Mouse (Mus musculus) stomach, embryonic 14.5 days (tissue): ENCODE results near the gene Nrd1. TPM values are rescaled to one million over a fixed set of nuclear protein-coding genes. Genes with fewer than 3 reads are reported as not detected.

Experiments used
- ATAC-seq: fragments of 200-750 bp; cut with Nextera tagmentation; 2 replicates; pipeline ENCODE4 v1.8.0; 2017; ENCODE audit warnings: low read depth, moderate TSS enrichment; ENCODE audit not compliant: insufficient number of reproducible peaks, insufficient read depth, low FRiP score
- H3K27ac ChIP-seq: fragments of 300-500 bp; sonication (generic); 2 replicates; pipeline ENCODE4 v1.5.1; 2014; ENCODE audit warnings: mild to moderate bottlenecking, low read length, moderate library complexity, mixed read lengths
- H3K27me3 ChIP-seq: fragments of 300-500 bp; sonication (generic); 2 replicates; pipeline ENCODE4 v1.6.1; 2014; ENCODE audit warnings: low read length, control low read depth, mixed read lengths; ENCODE audit not compliant: control insufficient read depth, insufficient read depth
- H3K36me3 ChIP-seq: fragments of 300-500 bp; sonication (generic); 2 replicates; pipeline ENCODE4 v1.6.1; 2014; ENCODE audit warnings: mild to moderate bottlenecking, control low read depth, low read length, moderate library complexity, mixed read lengths; ENCODE audit not compliant: control insufficient read depth, insufficient read depth
- H3K4me1 ChIP-seq: fragments of 300-500 bp; sonication (generic); 2 replicates; pipeline ENCODE4 v1.6.1; 2014; ENCODE audit warnings: low read length, control low read depth, mixed read lengths; ENCODE audit not compliant: control insufficient read depth, insufficient read depth
- H3K4me2 ChIP-seq: fragments of 300-500 bp; sonication (generic); replicated peaks from 2 replicates; pipeline ENCODE4 v1.6.1; 2014; ENCODE audit warnings: low read depth, low read length, control low read depth
- H3K4me3 ChIP-seq: fragments of 300-500 bp; sonication (generic); 2 replicates; pipeline ENCODE4 v1.5.1; 2014; ENCODE audit warnings: low read depth, low read length, control low read depth
- H3K9ac ChIP-seq: fragments of 300-500 bp; sonication (generic); replicated peaks from 2 replicates; pipeline ENCODE4 v1.6.1; 2014; ENCODE audit warnings: low read depth, mild to moderate bottlenecking, control low read depth, low read length, moderate library complexity, mixed read lengths
- H3K9me3 ChIP-seq: fragments of 300-500 bp; sonication (generic); 2 replicates; pipeline ENCODE4 v1.6.1; 2016; ENCODE audit warnings: low read depth, low read length, control low read depth; ENCODE audit not compliant: control insufficient read depth
- WGBS: fragments of 180-500 bp; shearing (Covaris S2); extraction: QIAGEN DNeasy Blood & Tissue Kit; methylation state at CpG from one replicate; pipeline ENCODE4 v1.1.7; 2014; 5-methylcytosine and 5-hydroxymethylcytosine counted together
- polyA plus RNA-seq: library from polyadenylated mRNA; unstranded; fragments of >200 nt; fragmentation: Nextera tagmentation; extraction: Ambion mirVana; gene quantifications from 2 replicates; pipeline ENCODE4 v1.2.1, GENCODE M21; 2014

The Nrd1 gene
- polyA plus RNA-seq, 1 experiment from 2014 or later = 60.1 TPM

GRCm38 (mm10) chr4:109064941-109065340, 64.5 kb downstream of the Nrd1 start:
- no peaks in the 10 kb centered on the region for H3K4me1 ChIP-seq
- no peak overlapping the region for H3K4me2 ChIP-seq
- H3K9ac ChIP-seq = no peak overlapping the region
- no peak overlapping the region for H3K4me3 ChIP-seq
- no peaks in the 10 kb centered on the region for H3K27me3 ChIP-seq
- no peak for ATAC-seq
- 92% methylated on average over 6 of the region's 6 CpGs for WGBS
- no peak overlapping the region for H3K27ac ChIP-seq
- no peaks in the 10 kb centered on the region for H3K9me3 ChIP-seq
- H3K36me3 ChIP-seq = peaks cover 45% of the 10 kb centered on the region

GRCm38 (mm10) chr4:109065714-109066113, 65.3 kb downstream of the Nrd1 start:
- H3K36me3 ChIP-seq = peaks cover 45% of the 10 kb centered on the region
- ATAC-seq = no peak
- WGBS = 96% methylated on average over 5 of the region's 5 CpGs
- H3K4me1 ChIP-seq = no peaks in the 10 kb centered on the region
- H3K4me3 ChIP-seq = no peak overlapping the region
- H3K9ac ChIP-seq = no peak overlapping the region
- H3K27me3 ChIP-seq = no peaks in the 10 kb centered on the region
- H3K4me2 ChIP-seq = no peak overlapping the region
- H3K9me3 ChIP-seq = no peaks in the 10 kb centered on the region
- no peak overlapping the region for H3K27ac ChIP-seq

GRCm38 (mm10) chr4:109072891-109073290, 72.4 kb downstream of the Nrd1 start:
- Histone ChIP-seq H3K36me3 (peaks cover 22% of the 10 kb centered on the region), H3K4me2 (no peak overlapping the region), H3K4me1 (no peaks in the 10 kb centered on the region), H3K4me3 (no peak overlapping the region), H3K27ac (no peak overlapping the region), H3K9me3 (no peaks in the 10 kb centered on the region), H3K27me3 (no peaks in the 10 kb centered on the region), H3K9ac (no peak overlapping the region)
- no peak for ATAC-seq
- 84% methylated on average over 6 of the region's 6 CpGs for WGBS

- H3K9ac ChIP-seq = no peak overlapping the region
- no peaks in the 10 kb centered on the region for H3K27me3 ChIP-seq
- ATAC-seq = no peak
- H3K4me1 ChIP-seq = no peaks in the 10 kb centered on the region
- no peak overlapping the region for H3K4me3 ChIP-seq
- H3K36me3 ChIP-seq = peaks cover 22% of the 10 kb centered on the region
- 85% methylated on average over 3 of the region's 3 CpGs for WGBS
- no peaks in the 10 kb centered on the region for H3K9me3 ChIP-seq
- no peak overlapping the region for H3K27ac ChIP-seq
- H3K4me2 ChIP-seq = no peak overlapping the region
Observed at GRCm38 (mm10) chr4:109073296-109073695, 72.8 kb downstream of the Nrd1 start.

- 83% methylated on average over 7 of the region's 7 CpGs for WGBS
- ATAC-seq = no peak
- Histone ChIP-seq H3K27ac (no peak overlapping the region), H3K4me3 (no peak overlapping the region), H3K36me3 (peaks cover 6% of the 10 kb centered on the region; the same call in 1 of the 2 replicates), H3K9ac (no peak overlapping the region), H3K4me1 (no peaks in the 10 kb centered on the region; the same call in 1 of the 2 replicates), H3K9me3 (no peaks in the 10 kb centered on the region), H3K27me3 (no peaks in the 10 kb centered on the region), H3K4me2 (no peak overlapping the region)
Observed at GRCm38 (mm10) chr4:109078941-109079340, 78.5 kb downstream of the Nrd1 start.

- H3K27me3 ChIP-seq = no peaks in the 10 kb centered on the region
- no peak overlapping the region for H3K4me2 ChIP-seq
- no peak overlapping the region for H3K27ac ChIP-seq
- no peaks in the 10 kb centered on the region for H3K9me3 ChIP-seq
- H3K36me3 ChIP-seq = peaks cover 6% of the 10 kb centered on the region; the same call in 1 of the 2 replicates
- no peaks in the 10 kb centered on the region; the same call in 1 of the 2 replicates for H3K4me1 ChIP-seq
- no peak overlapping the region for H3K4me3 ChIP-seq
- 81% methylated on average over 3 of the region's 3 CpGs for WGBS
- no peak overlapping the region for H3K9ac ChIP-seq
- ATAC-seq = no peak
Observed at GRCm38 (mm10) chr4:109079676-109080075, 79.2 kb downstream of the Nrd1 start.

GRCm38 (mm10) chr4:109080118-109080517, 79.7 kb downstream of the Nrd1 start:
- H3K27ac ChIP-seq = no peak overlapping the region
- no peak overlapping the region for H3K4me2 ChIP-seq
- no peak overlapping the region for H3K9ac ChIP-seq
- no peak for ATAC-seq
- peaks cover 6% of the 10 kb centered on the region; the same call in 1 of the 2 replicates for H3K36me3 ChIP-seq
- H3K4me3 ChIP-seq = no peak overlapping the region
- 55% methylated on average over 5 of the region's 5 CpGs for WGBS
- no peaks in the 10 kb centered on the region for H3K27me3 ChIP-seq
- no peaks in the 10 kb centered on the region; the same call in 1 of the 2 replicates for H3K4me1 ChIP-seq
- no peaks in the 10 kb centered on the region for H3K9me3 ChIP-seq

- no peak for ATAC-seq
- WGBS = 87% methylated on average over 5 of the region's 5 CpGs
- H3K36me3 ChIP-seq = peaks cover 2% of the 10 kb centered on the region; the same call in 1 of the 2 replicates
- H3K9me3 ChIP-seq = no peaks in the 10 kb centered on the region
- no peak overlapping the region for H3K4me3 ChIP-seq
- H3K4me2 ChIP-seq = no peak overlapping the region
- H3K27ac ChIP-seq = no peak overlapping the region
- no peak overlapping the region for H3K9ac ChIP-seq
- no peaks in the 10 kb centered on the region for H3K27me3 ChIP-seq
- H3K4me1 ChIP-seq = 0 out of 2 replicates have a peak, but pooled peaks cover 4% of the 10 kb centered on the region
Observed at GRCm38 (mm10) chr4:109089171-109089570, 88.7 kb downstream of the Nrd1 start.

GRCm38 (mm10) chr4:109089999-109090398, 89.5 kb downstream of the Nrd1 start:
- no peak overlapping the region; the same call in 1 of the 2 replicates for H3K27ac ChIP-seq

More at GRCm38 (mm10) chr4:109089999-109090398, 89.5 kb downstream of the Nrd1 start:
- no peaks in the 10 kb centered on the region for H3K9me3 ChIP-seq
- H3K4me1 ChIP-seq = 0 out of 2 replicates have a peak, but pooled peaks cover 4% of the 10 kb centered on the region
- no peak overlapping the region for H3K4me2 ChIP-seq
- H3K9ac ChIP-seq = no peak overlapping the region
- ATAC-seq = no peak
- H3K27me3 ChIP-seq = no peaks in the 10 kb centered on the region
- peaks cover 2% of the 10 kb centered on the region; the same call in 1 of the 2 replicates for H3K36me3 ChIP-seq
- WGBS = 23% methylated on average over 6 of the region's 6 CpGs
- no peak overlapping the region for H3K4me3 ChIP-seq
